Mouse (Mus musculus) bone marrow macrophage, adult 2 months (primary cell): ENCODE results near the gene Shisa3.

ENCODE experiments used
- CTCF ChIP-seq: IDR thresholded peaks from 2 replicates; pipeline ENCODE4 v1.5.1; 2012; ENCODE audit warnings: low read depth, mild to moderate bottlenecking, low read length, moderate library complexity
- POLR2A ChIP-seq: IDR thresholded peaks from 2 replicates; pipeline ENCODE4 v1.6.1; 2012; ENCODE audit warnings: mild to moderate bottlenecking, low read depth, low read length, borderline replicate concordance

DNA sequence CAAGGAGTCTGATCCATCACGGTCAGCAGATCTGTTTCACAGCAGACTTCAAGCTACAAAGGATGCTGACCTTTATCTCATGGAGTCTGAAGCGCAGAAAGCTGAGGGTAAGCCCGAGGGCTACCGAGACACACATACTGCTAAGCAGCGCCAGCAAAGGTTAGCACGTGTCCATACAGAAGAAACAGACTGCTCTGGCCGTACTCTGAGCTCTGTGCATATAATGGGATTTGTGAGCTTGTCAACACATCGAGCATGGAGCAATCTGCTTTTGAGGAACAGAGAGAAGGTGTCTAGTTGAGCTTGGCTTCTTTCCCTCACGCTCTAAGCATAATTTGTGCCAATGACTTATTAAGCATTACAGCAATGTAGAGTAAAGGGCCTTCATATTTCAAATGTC, 33.6 kb upstream of the Shisa3 start:
- TF ChIP-seq CTCF (no peak), POLR2A (no peak)
